Mouse (Mus musculus) MEL (cell line): ENCODE results near the gene Triobp. TPM values are rescaled to one million over a fixed set of nuclear protein-coding genes. Genes with fewer than 3 reads are reported as not detected.

Experiments used
- DNase-seq: peaks from one replicate; pipeline ENCODE4 v3.0.0; 2011; ENCODE audit warnings: low read depth, low spot score
- H3K27ac ChIP-seq: 2 replicates; pipeline ENCODE4 v1.5.1; 2012; ENCODE audit warnings: low read depth, mild to moderate bottlenecking, control low read depth, low read length, moderate library complexity; ENCODE audit not compliant: control insufficient read depth
- H3K27me3 ChIP-seq, 2 experiments: fragments of 150-350 bp in 1 of 2; sonication (generic) in 1 of 2; 2 replicates each; pipeline ENCODE4 v1.6.1; 2012; ENCODE audit warnings: low read length in 2 of 2, mild to moderate bottlenecking in 2 of 2, improper control_type of control experiment in 1 of 2, moderate library complexity in 1 of 2; ENCODE audit not compliant: insufficient read depth in 2 of 2, control insufficient read depth in 1 of 2
- H3K36me3 ChIP-seq, 2 experiments: 2 replicates each; pipeline ENCODE4 v1.6.1; 2012 to 2014; ENCODE audit warnings: low read length in 2 of 2, improper control_type of control experiment in 1 of 2, inconsistent platforms in 1 of 2, mild to moderate bottlenecking in 1 of 2; ENCODE audit not compliant: insufficient read depth in 2 of 2, control insufficient read depth in 1 of 2
- H3K4me1 ChIP-seq, 2 experiments: fragments of 150-350 bp in 1 of 2; sonication (generic) in 1 of 2; 2 replicates each; pipeline ENCODE4 v1.6.1; 2012; ENCODE audit warnings: low read length in 2 of 2, improper control_type of control experiment in 1 of 2, mild to moderate bottlenecking in 1 of 2; ENCODE audit not compliant: insufficient read depth in 2 of 2, control insufficient read depth in 1 of 2
- H3K4me3 ChIP-seq, 2 experiments: fragments of 150-350 bp in 1 of 2; sonication (generic) in 1 of 2; 2 replicates each; pipeline ENCODE4 v1.5.1; 2012; ENCODE audit warnings: low read depth in 2 of 2, low read length in 2 of 2, mild to moderate bottlenecking in 2 of 2, moderate library complexity in 2 of 2, control low read depth in 1 of 2, improper control_type of control experiment in 1 of 2; ENCODE audit not compliant: control insufficient read depth in 1 of 2, insufficient read depth in 1 of 2
- H3K79me2 ChIP-seq: 2 replicates; pipeline ENCODE4 v1.6.1; 2012; ENCODE audit warnings: mild to moderate bottlenecking, low read length, moderate library complexity; ENCODE audit not compliant: control insufficient read depth, poor library complexity, insufficient read depth
- H3K9ac ChIP-seq: 2 replicates; pipeline ENCODE4 v1.6.1; 2012; ENCODE audit warnings: low read depth, mild to moderate bottlenecking, control low read depth, low read length, moderate library complexity; ENCODE audit not compliant: control insufficient read depth, poor library complexity, severe bottlenecking
- H3K9me3 ChIP-seq: fragments of 150-350 bp; sonication (generic); replicated peaks from 2 replicates; pipeline ENCODE4 v1.6.1; 2012; ENCODE audit warnings: mild to moderate bottlenecking, low read length, improper control_type of control experiment, moderate library complexity; ENCODE audit not compliant: insufficient read depth
- CHD1 ChIP-seq: IDR thresholded peaks from 2 replicates; pipeline ENCODE4 v1.6.1; 2012; ENCODE audit warnings: low read depth, mild to moderate bottlenecking, inconsistent platforms, low read length, improper control_type of control experiment
- GABPA ChIP-seq: IDR thresholded peaks from 2 replicates; pipeline ENCODE4 v1.6.1; 2012; ENCODE audit warnings: low read depth, mild to moderate bottlenecking, inconsistent platforms, low read length, improper control_type of control experiment, moderate library complexity
- GATA1 ChIP-seq: IDR thresholded peaks from 2 replicates; pipeline ENCODE4 v1.6.1; 2011; ENCODE audit warnings: low read depth, low read length, improper control_type of control experiment
- HCFC1 ChIP-seq: IDR thresholded peaks from 2 replicates; pipeline ENCODE4 v1.6.1; 2012; ENCODE audit warnings: low read depth, mild to moderate bottlenecking, inconsistent platforms, low read length, improper control_type of control experiment, moderate library complexity
- JUND ChIP-seq: IDR thresholded peaks from 2 replicates; pipeline ENCODE4 v1.6.1; 2011; ENCODE audit warnings: low read depth, mild to moderate bottlenecking, improper control_type of control experiment, low read length
- MAX ChIP-seq: IDR thresholded peaks from 2 replicates; pipeline ENCODE4 v1.6.1; 2011; ENCODE audit warnings: low read length, improper control_type of control experiment
- MXI1 ChIP-seq: IDR thresholded peaks from 2 replicates; pipeline ENCODE4 v1.6.1; 2011; ENCODE audit warnings: mild to moderate bottlenecking, low read depth, low read length, improper control_type of control experiment
- MYC ChIP-seq: IDR thresholded peaks from 2 replicates; pipeline ENCODE4 v1.6.1; 2011; ENCODE audit warnings: low read depth, mild to moderate bottlenecking, low read length, improper control_type of control experiment, moderate library complexity
- NELFE ChIP-seq: IDR thresholded peaks from 2 replicates; pipeline ENCODE4 v1.6.1; 2011; ENCODE audit warnings: low read depth, low read length, improper control_type of control experiment
- NRF1 ChIP-seq: IDR thresholded peaks from 2 replicates; pipeline ENCODE4 v1.6.1; 2014; ENCODE audit warnings: low read depth, mild to moderate bottlenecking, inconsistent platforms, low read length, improper control_type of control experiment, moderate library complexity; ENCODE audit not compliant: poor library complexity, insufficient read depth, severe bottlenecking
- POLR2AphosphoS5 ChIP-seq: IDR thresholded peaks from 2 replicates; pipeline ENCODE4 v1.6.1; 2012; ENCODE audit warnings: low read depth, borderline replicate concordance, mild to moderate bottlenecking, inconsistent platforms, low read length, moderate library complexity, mixed read lengths
- RAD21 ChIP-seq: IDR thresholded peaks from 2 replicates; pipeline ENCODE4 v1.6.1; 2011; ENCODE audit warnings: mild to moderate bottlenecking, low read depth, low read length, improper control_type of control experiment
- RCOR1 ChIP-seq: IDR thresholded peaks from 2 replicates; pipeline ENCODE4 v1.6.1; 2012; ENCODE audit warnings: low read depth, mild to moderate bottlenecking, inconsistent platforms, low read length, improper control_type of control experiment
- SIN3A ChIP-seq: IDR thresholded peaks from 2 replicates; pipeline ENCODE4 v1.6.1; 2012; ENCODE audit warnings: low read length, improper control_type of control experiment, inconsistent platforms
- TCF12 ChIP-seq: IDR thresholded peaks from 2 replicates; pipeline ENCODE4 v1.6.1; 2014; ENCODE audit warnings: low read depth, mild to moderate bottlenecking, inconsistent platforms, low read length, improper control_type of control experiment, moderate library complexity
- USF1 ChIP-seq: IDR thresholded peaks from 2 replicates; pipeline ENCODE4 v1.6.1; 2014; ENCODE audit warnings: low read depth, mild to moderate bottlenecking, inconsistent platforms, low read length, improper control_type of control experiment, moderate library complexity
- USF2 ChIP-seq, 2 experiments: IDR thresholded peaks; 2 replicates each; pipeline ENCODE4 v1.6.1; 2011 to 2012; ENCODE audit warnings: improper control_type of control experiment in 2 of 2, low read length in 2 of 2, borderline replicate concordance in 1 of 2, inconsistent platforms in 1 of 2, low read depth in 1 of 2, mild to moderate bottlenecking in 1 of 2; ENCODE audit not compliant: insufficient read depth in 1 of 2
- ZKSCAN1 ChIP-seq: IDR thresholded peaks from 2 replicates; pipeline ENCODE4 v1.6.1; 2012; ENCODE audit warnings: low read depth, mild to moderate bottlenecking, inconsistent platforms, low read length, improper control_type of control experiment, moderate library complexity
- ZMIZ1 ChIP-seq: IDR thresholded peaks from 2 replicates; pipeline ENCODE4 v1.6.1; 2012; ENCODE audit warnings: low read depth, mild to moderate bottlenecking, inconsistent platforms, low read length, improper control_type of control experiment, moderate library complexity
- ZNF384 ChIP-seq: IDR thresholded peaks from 2 replicates; pipeline ENCODE4 v1.6.1; 2012; ENCODE audit warnings: low read depth, mild to moderate bottlenecking, inconsistent platforms, low read length, improper control_type of control experiment
- polyA plus RNA-seq, 2 experiments: library from polyadenylated mRNA; stranded (reverse) in 1 of 2; unstranded in 1 of 2; fragments of >175 nt in 1 of 2; fragments of >200 nt in 1 of 2; gene quantifications; 2 replicates each; pipeline versions ENCODE4 v1.2.1 to v1.2.4; 2012; ENCODE audit warnings: low replicate concordance in 2 of 2, low read depth in 1 of 2; ENCODE audit not compliant: insufficient read length in 2 of 2, insufficient read depth in 1 of 2, missing spikeins in 1 of 2
- total RNA-seq: library from RNA; depleted of rRNA; stranded (reverse); fragments of 300-350 nt; gene quantifications from 2 replicates; pipeline ENCODE4 v1.2.3, GENCODE M21; 2012

Triobp gene
- total and polyA plus RNA-seq, 3 experiments, result 18.4 to 31.3 TPM; not detected in 1

DNA sequence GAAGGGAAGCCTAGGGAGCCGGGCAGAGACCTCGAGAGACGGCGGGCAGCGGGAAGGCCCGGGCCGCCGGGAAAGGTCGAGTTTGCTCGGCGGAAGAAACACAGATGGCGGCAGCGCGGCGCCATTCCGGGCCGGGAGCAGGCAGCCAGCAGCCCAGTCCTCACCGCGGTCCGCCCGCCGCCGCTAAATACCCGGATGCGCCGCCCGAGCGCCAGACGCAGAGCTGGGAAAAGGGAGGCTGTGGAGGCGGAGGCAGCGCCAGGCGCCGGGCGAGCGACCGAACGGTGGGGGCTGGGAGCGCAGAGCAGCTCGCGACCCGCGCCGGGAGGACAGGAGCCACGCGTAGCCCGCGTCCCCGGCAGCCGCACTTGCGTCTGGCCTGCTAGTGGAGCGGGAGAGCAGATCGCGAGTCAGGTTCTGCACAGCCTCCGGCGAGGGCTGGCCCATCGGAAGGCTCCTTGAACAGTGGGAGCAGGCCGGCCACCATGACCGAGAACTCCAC lies 80.8 kb downstream of the Triobp start, which contains the start of gene H1f0 (continued):
- TF ChIP-seq RCOR1 (no peak), USF1 (no peak), GABPA (no peak), ZKSCAN1 (no peak), USF2 (IDR thresholded peaks at IDR 0.05; ENCODE audit: borderline replicate concordance in 1 of 2, insufficient read depth in 1 of 2, low read depth in 1 of 2, low read length in 2 of 2) (no peak), RAD21 (no peak), HCFC1 (peak; percentile 71; the same call in 1 of the 2 replicates), NELFE (peak; percentile 81), ZNF384 (no peak), ZMIZ1 (peak; percentile 95), SIN3A (no peak; the same call in 1 of the 2 replicates), MYC (0 out of 2 replicates have a peak, but pooled peaks have one; percentile 11), GATA1 (no peak)

DNA sequence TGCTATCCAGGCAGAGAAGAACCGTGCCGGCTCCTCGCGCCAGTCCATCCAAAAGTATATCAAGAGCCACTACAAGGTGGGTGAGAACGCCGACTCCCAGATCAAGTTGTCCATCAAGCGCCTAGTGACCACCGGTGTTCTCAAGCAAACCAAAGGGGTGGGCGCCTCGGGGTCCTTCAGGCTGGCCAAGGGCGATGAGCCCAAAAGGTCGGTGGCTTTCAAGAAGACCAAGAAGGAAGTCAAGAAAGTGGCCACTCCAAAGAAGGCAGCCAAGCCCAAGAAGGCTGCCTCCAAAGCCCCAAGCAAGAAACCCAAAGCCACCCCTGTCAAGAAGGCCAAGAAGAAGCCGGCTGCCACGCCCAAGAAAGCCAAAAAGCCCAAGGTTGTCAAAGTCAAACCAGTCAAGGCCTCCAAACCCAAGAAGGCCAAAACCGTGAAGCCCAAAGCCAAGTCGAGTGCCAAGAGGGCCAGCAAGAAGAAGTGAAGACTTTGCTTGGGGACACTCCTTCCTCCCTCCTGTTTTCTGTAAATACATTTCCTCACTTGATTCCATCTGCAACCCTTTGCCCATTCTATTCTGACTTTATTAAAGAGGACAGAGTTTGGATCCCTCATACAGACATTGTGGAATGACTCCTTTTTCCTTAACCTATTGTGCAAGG lies 81.4 kb downstream of the Triobp start:
- Histone ChIP-seq H3K27ac (peak overlapping the region; percentile 15), H3K27me3 (no peaks in the 10 kb centered on the region; a peak in 1 of 4 replicates), H3K4me1 (peaks cover 0 to 17% of the 10 kb centered on the region in 2 experiments; a peak in 2 of 4 replicates), H3K9ac (peak overlapping the region; percentile 89), H3K4me3 (peak overlapping the region; percentile 58 to 75), H3K79me2 (peaks cover 7% of the 10 kb centered on the region; the same call in 1 of the 2 replicates), H3K36me3 (peaks cover 0 to 6% of the 10 kb centered on the region in 2 experiments; a peak in 1 of 4 replicates), H3K9me3 (no peaks in the 10 kb centered on the region)
- no peak for TF ChIP-seq TCF12
- 0 out of 2 replicates have a peak, but pooled peaks have one; percentile 4 for TF ChIP-seq MXI1
- TF ChIP-seq CHD1, result 0 out of 2 replicates have a peak, but pooled peaks have one; percentile 60
- peak; percentile 16; the same call in 1 of the 2 replicates for TF ChIP-seq MAX
- TF ChIP-seq SIN3A, result 0 out of 2 replicates have a peak, but pooled peaks have one; percentile 38
- TF ChIP-seq ZMIZ1, result no peak
- no peak for TF ChIP-seq NRF1
- no peak for TF ChIP-seq POLR2AphosphoS5
- TF ChIP-seq USF1, result no peak
- TF ChIP-seq JUND, result no peak
- TF ChIP-seq RAD21, result no peak
- DNase-seq, result peak; percentile 51
